Mouse (Mus musculus): ENCODE data around the gene Apol7e.

DNA sequence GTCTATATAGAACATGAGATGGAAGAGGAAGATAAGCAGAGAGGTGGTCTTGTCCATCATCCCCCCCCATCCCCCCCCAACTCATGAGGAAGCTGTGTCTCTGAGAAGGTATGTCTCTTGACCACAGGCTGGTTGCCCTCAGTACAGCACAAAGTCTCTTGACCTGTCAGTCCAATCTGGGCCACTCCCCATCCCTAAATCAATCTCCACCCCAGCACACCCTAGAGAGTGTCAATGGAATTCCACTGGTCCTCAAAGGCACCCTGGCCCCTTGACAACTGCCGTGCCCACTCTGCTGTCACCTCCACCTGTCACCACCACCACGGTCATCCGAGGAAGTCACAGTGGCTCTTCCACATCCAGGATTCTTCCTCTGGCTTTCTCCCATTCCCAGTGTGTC, 49.8 kb downstream of the Apol7e start:
- TF ChIP-seq CEBPB (IDR thresholded peaks at IDR 0.05; ENCODE audit: low read depth): no peak
- no peak for TF ChIP-seq CTCF (IDR thresholded peaks at IDR 0.05; ENCODE audit: control insufficient read depth, insufficient read depth, insufficient read length)
- TF ChIP-seq MYOG (IDR thresholded peaks at IDR 0.05; ENCODE audit: control insufficient read depth, extremely low read depth, insufficient read length): no peak

All from C2C12 (cell line).